Mouse (Mus musculus): ENCODE measurements at regions not wholly inside any gene's neighbourhood (a gene's known extent, or its start where the extent isn't known, plus 50 kb on each side); places are given as distances from the start of the nearest gene placed in this dataset.

DNA sequence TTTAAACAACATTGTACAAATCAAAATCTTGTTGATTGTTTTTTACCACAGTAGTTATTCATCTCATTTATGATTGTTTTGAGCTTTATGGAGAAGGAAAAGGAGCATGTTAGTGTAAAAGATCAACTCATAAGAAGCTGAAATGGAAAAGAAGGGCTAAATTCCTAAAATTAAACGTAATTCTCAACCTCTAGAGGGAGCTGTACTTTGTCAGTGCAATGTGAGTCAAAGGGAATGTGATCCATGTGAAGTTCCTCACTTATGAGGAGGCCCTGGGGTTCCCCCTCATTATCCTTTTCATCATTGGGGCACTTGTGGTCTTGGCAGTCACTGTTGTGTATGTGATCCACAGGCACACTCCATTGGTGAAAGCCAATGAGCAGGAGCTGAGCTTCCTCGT lies 54.0 kb upstream of the Vmn2r7 start:
- TF ChIP-seq CTCF (IDR thresholded peaks at IDR 0.05; ENCODE audit: low read depth) (no peak), EP300 (IDR thresholded peaks at IDR 0.05; ENCODE audit: low read depth) (no peak)
- H3K4me2 ChIP-seq (ENCODE audit: low read depth, low read length), result no peak overlapping the region
- no peaks in the 10 kb centered on the region for H3K4me1 ChIP-seq (ENCODE audit: control insufficient read depth, insufficient read depth)
- ATAC-seq (ENCODE audit: insufficient read depth, low read depth) (no peak), DNase-seq (ENCODE audit: low spot score) (no peak)
- H3K9me3 ChIP-seq (replicated peaks; ENCODE audit: control insufficient read depth, low read length), result no peaks in the 10 kb centered on the region
- no peak overlapping the region for H3K27ac ChIP-seq (ENCODE audit: low read depth)
- H3K9ac ChIP-seq (replicated peaks; ENCODE audit: low read depth, low read length), result no peak overlapping the region
- no peaks in the 10 kb centered on the region for H3K36me3 ChIP-seq (replicated peaks; ENCODE audit: control insufficient read depth, insufficient read depth, low read length)
- WGBS, result 50% methylated on average over 2 of the region's 2 CpGs
- H3K27me3 ChIP-seq (ENCODE audit: control insufficient read depth, insufficient read depth, low read length), result no peaks in the 10 kb centered on the region
- no peak overlapping the region for H3K4me3 ChIP-seq (ENCODE audit: low read depth, low read length)

DNA sequence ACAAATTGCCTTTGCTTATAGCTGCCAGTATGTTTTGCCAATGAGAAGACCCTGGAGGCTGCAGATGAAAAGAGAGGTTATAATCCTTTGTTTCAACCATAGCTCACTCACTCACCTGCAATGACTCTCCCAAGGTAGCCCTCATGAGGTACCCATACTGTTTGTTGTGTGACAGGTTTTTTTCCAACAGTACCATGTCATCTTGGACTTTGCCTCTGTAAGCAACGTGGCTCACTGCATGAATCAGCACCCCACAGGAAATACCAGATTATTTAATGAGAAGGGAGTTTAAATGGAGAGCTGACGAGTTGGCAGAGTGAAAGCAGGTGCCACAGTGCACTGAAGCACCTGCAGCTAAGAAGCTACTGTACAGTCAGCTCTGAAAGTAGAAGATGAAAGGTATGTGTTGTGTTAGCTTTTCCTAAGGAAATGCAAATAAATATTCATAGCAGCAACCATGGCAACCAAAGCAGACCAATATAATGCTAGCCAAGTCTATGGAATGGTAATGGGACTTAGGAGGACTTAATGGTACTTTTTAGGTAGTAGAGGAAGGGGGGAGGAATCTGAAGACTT lies 56.8 kb upstream of the Vmn2r7 start:
- Histone ChIP-seq H3K9me3 (replicated peaks; ENCODE audit: control insufficient read depth, low read length) (no peaks in the 10 kb centered on the region), H3K27ac (ENCODE audit: low read depth) (no peak overlapping the region), H3K27me3 (ENCODE audit: control insufficient read depth, insufficient read depth, low read length) (no peaks in the 10 kb centered on the region), H3K9ac (replicated peaks; ENCODE audit: low read depth, low read length) (no peak overlapping the region), H3K4me2 (ENCODE audit: low read depth, low read length) (no peak overlapping the region), H3K36me3 (replicated peaks; ENCODE audit: control insufficient read depth, insufficient read depth, low read length) (no peaks in the 10 kb centered on the region), H3K4me3 (ENCODE audit: low read depth, low read length) (no peak overlapping the region), H3K4me1 (ENCODE audit: control insufficient read depth, insufficient read depth) (no peaks in the 10 kb centered on the region)
- no peak for TF ChIP-seq EP300 (IDR thresholded peaks at IDR 0.05; ENCODE audit: low read depth)
- TF ChIP-seq CTCF (IDR thresholded peaks at IDR 0.05; ENCODE audit: low read depth), result no peak
- no peak for ATAC-seq (ENCODE audit: insufficient read depth, low read depth)
- DNase-seq (ENCODE audit: low spot score), result no peak
- 32% methylated on average over 2 of the region's 2 CpGs for WGBS

DNA sequence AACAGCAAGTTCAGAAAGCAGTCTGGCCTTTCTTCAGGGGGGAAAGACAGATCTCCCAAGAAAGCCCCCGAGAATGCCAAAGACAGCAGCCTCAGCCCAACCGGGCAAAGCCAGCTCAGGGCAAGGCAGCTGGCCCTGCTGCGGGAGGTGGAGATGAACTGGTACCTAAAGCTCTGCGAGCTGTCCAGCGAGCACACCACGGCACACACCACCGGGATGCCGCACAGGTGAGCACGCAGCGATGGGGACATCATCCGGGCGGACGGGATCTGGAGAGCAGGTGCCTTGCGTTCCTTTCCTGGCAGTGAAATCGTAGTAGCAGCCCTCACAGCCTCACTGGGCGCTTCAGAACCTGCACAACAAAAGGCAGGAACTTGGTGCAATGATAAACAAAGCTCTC lies 104.7 kb upstream of the Vmn2r7 start:
- H3K4me3 ChIP-seq (ENCODE audit: low read depth, low read length), result no peak overlapping the region
- H3K9ac ChIP-seq (replicated peaks; ENCODE audit: low read depth, low read length), result no peak overlapping the region
- H3K4me1 ChIP-seq (ENCODE audit: control insufficient read depth, insufficient read depth), result no peaks in the 10 kb centered on the region
- H3K36me3 ChIP-seq (replicated peaks; ENCODE audit: control insufficient read depth, insufficient read depth, low read length), result no peaks in the 10 kb centered on the region
- 23% methylated on average over 16 of the region's 16 CpGs for WGBS
- H3K4me2 ChIP-seq (ENCODE audit: low read depth, low read length), result 0 out of 2 replicates have a peak overlapping the region, but pooled peaks have one; percentile 18
- TF ChIP-seq CTCF (IDR thresholded peaks at IDR 0.05; ENCODE audit: low read depth) (no peak), EP300 (IDR thresholded peaks at IDR 0.05; ENCODE audit: low read depth) (no peak)
- DNase-seq (ENCODE audit: low spot score), result no peak
- H3K27me3 ChIP-seq (ENCODE audit: control insufficient read depth, insufficient read depth, low read length), result no peaks in the 10 kb centered on the region
- H3K9me3 ChIP-seq (replicated peaks; ENCODE audit: control insufficient read depth, low read length), result no peaks in the 10 kb centered on the region
- no peak for ATAC-seq (ENCODE audit: insufficient read depth, low read depth)
- H3K27ac ChIP-seq (ENCODE audit: low read depth), result no peak overlapping the region

DNA sequence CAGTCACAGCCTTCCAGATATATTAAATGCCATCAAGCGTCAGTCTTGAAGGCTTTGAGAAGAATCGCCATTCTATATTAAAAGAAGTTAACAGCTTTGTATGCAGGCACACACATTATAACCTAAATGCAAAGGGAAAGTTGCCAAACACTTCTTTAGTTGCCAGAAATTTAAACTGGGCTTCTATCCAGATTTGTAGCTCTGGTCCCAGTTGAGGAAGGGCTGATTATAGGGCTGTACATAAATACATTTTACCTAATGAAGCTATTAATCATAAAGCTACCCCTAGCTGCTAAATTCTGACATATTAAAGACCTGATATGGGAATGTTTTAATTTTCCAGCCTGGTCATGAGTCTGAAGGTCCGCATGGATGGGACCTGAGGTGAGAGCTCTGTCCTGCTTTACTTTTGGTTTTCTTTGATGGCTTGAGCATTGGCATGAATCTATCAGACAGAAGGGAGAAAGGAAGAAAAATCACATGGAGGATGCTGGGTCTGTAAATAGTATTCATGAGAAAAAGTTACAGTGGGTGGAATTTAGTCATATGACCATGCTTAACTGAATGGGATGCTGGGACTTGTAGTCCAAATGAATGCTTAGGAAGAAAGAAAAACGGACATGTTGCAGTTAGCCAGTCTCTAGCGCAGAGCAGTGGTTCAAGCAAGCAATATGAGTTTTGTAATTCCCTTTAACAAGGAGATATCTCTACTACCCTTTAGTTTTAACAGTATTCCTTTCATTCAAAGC lies 120.3 kb upstream of the Vmn2r7 start:
- H3K4me1 ChIP-seq (ENCODE audit: control insufficient read depth, insufficient read depth), result no peaks in the 10 kb centered on the region; the same call in 1 of the 2 replicates
- WGBS, result 71% methylated on average over 5 of the region's 5 CpGs
- H3K9me3 ChIP-seq (replicated peaks; ENCODE audit: control insufficient read depth, low read length), result no peaks in the 10 kb centered on the region
- no peaks in the 10 kb centered on the region for H3K27me3 ChIP-seq (ENCODE audit: control insufficient read depth, insufficient read depth, low read length)
- no peak for ATAC-seq (ENCODE audit: insufficient read depth, low read depth)
- H3K36me3 ChIP-seq (replicated peaks; ENCODE audit: control insufficient read depth, insufficient read depth, low read length), result no peaks in the 10 kb centered on the region
- no peak overlapping the region for H3K4me3 ChIP-seq (ENCODE audit: low read depth, low read length)
- DNase-seq (ENCODE audit: low spot score), result peak; percentile 15
- H3K9ac ChIP-seq (replicated peaks; ENCODE audit: low read depth, low read length), result no peak overlapping the region
- no peak overlapping the region for H3K4me2 ChIP-seq (ENCODE audit: low read depth, low read length)
- no peak overlapping the region for H3K27ac ChIP-seq (ENCODE audit: low read depth)
- no peak for TF ChIP-seq EP300 (IDR thresholded peaks at IDR 0.05; ENCODE audit: low read depth)
- no peak for TF ChIP-seq CTCF (IDR thresholded peaks at IDR 0.05; ENCODE audit: low read depth)

DNA sequence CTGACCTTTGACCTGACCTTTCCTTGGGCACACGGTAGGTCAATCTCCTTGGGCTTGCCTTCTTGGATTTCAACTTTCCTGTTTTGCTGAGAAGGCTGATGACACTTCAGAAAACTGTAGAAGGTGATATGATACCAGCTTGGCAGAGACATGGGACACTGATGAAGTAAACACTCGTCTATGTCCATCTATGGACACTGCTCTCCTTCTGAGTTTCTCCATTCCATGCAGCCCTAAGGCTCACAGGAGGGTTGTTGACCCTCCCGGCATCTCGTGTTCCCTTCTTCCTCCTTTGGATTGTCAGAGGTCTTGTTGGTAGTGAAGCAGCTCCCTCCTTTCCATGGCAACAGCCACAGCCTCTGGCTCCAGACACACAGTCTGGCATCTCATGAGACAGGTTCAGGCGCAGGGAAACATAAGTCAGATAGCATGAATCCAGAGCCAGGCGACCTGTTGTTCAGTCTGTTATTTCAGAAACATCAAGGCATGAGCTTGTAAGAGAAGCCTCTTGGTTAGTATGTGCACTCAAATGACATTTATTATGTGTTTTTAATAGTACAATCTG lies 120.9 kb upstream of the Vmn2r7 start:
- ATAC-seq (ENCODE audit: insufficient read depth, low read depth), result no peak
- Histone ChIP-seq H3K4me2 (ENCODE audit: low read depth, low read length) (no peak overlapping the region), H3K27me3 (ENCODE audit: control insufficient read depth, insufficient read depth, low read length) (no peaks in the 10 kb centered on the region), H3K9me3 (replicated peaks; ENCODE audit: control insufficient read depth, low read length) (no peaks in the 10 kb centered on the region), H3K4me3 (ENCODE audit: low read depth, low read length) (no peak overlapping the region), H3K36me3 (replicated peaks; ENCODE audit: control insufficient read depth, insufficient read depth, low read length) (no peaks in the 10 kb centered on the region), H3K27ac (ENCODE audit: low read depth) (no peak overlapping the region), H3K9ac (replicated peaks; ENCODE audit: low read depth, low read length) (no peak overlapping the region), H3K4me1 (ENCODE audit: control insufficient read depth, insufficient read depth) (no peaks in the 10 kb centered on the region; the same call in 1 of the 2 replicates)
- no peak for DNase-seq (ENCODE audit: low spot score)
- 65% methylated on average over 6 of the region's 6 CpGs for WGBS
- TF ChIP-seq CTCF (IDR thresholded peaks at IDR 0.05; ENCODE audit: low read depth) (no peak), EP300 (IDR thresholded peaks at IDR 0.05; ENCODE audit: low read depth) (no peak)

Measured in heart, postnatal 0 days (tissue).